Mouse (Mus musculus) megakaryocyte, embryonic 14.5 days (primary cell): ENCODE measurements around the gene Efhd2. TPM values are rescaled to one million over a fixed set of nuclear protein-coding genes. Genes with fewer than 3 reads are reported as not detected.

Source experiments
- H3K27me3 ChIP-seq: replicated peaks from 2 replicates; pipeline ENCODE3; 2012; ENCODE audit warnings: inconsistent platforms
- H3K36me3 ChIP-seq: replicated peaks from 2 replicates; pipeline ENCODE3; 2012; ENCODE audit warnings: low read length, inconsistent platforms, mixed read lengths
- H3K4me1 ChIP-seq: 2 replicates; pipeline ENCODE4 v1.6.1; 2012; ENCODE audit warnings: inconsistent platforms
- H3K4me3 ChIP-seq: replicated peaks from 2 replicates; pipeline ENCODE3; 2012; ENCODE audit warnings: moderate library complexity, mild to moderate bottlenecking, inconsistent platforms
- H3K9me3 ChIP-seq: 2 replicates; pipeline ENCODE4 v1.6.1; 2012; ENCODE audit warnings: inconsistent platforms
- FLI1 ChIP-seq: IDR thresholded peaks from 2 replicates; pipeline ENCODE4 v1.6.1; 2012; ENCODE audit warnings: low read length, inconsistent platforms, mixed read lengths
- GATA1 ChIP-seq: IDR thresholded peaks from 3 replicates; pipeline ENCODE4 v1.6.1; 2012; ENCODE audit warnings: mixed read lengths, low read length, inconsistent platforms, borderline replicate concordance
- polyA plus RNA-seq: library from polyadenylated mRNA; stranded (reverse); fragments of >175 nt; gene quantifications from 2 replicates; pipeline ENCODE4 v1.2.3, GENCODE M21; 2012; ENCODE audit warnings: low replicate concordance; ENCODE audit not compliant: insufficient read depth

Gene Efhd2
- 34.7 and 93.3 TPM in 2 replicates for polyA plus RNA-seq

- H3K4me1 ChIP-seq: peaks cover 54% of the 10 kb centered on the region
- peaks cover 30% of the 10 kb centered on the region for H3K36me3 ChIP-seq
- peaks cover 30% of the 10 kb centered on the region for H3K27me3 ChIP-seq
- peak within 1 kb of the TSS; percentile 95 for H3K4me3 ChIP-seq
- H3K9me3 ChIP-seq: no peaks in the 10 kb centered on the region
- TF ChIP-seq GATA1 (no peak), FLI1 (no peak; the same call in 1 of the 2 replicates)
These were observed at the start of gene Efhd2 for GRCm38 (mm10) chr4:141874601-141875460. Gene Efhd2, minus strand, starts transcription at chr4:141874920.

GRCm38 (mm10) chr4:141923961-141924360, 49.2 kb upstream of the Efhd2 start:
- no peaks in the 10 kb centered on the region for H3K36me3 ChIP-seq
- peaks cover 35% of the 10 kb centered on the region for H3K27me3 ChIP-seq
- no peak for TF ChIP-seq GATA1
- no peaks in the 10 kb centered on the region for H3K9me3 ChIP-seq
- no peak overlapping the region for H3K4me3 ChIP-seq
- H3K4me1 ChIP-seq: no peaks in the 10 kb centered on the region

DNA sequence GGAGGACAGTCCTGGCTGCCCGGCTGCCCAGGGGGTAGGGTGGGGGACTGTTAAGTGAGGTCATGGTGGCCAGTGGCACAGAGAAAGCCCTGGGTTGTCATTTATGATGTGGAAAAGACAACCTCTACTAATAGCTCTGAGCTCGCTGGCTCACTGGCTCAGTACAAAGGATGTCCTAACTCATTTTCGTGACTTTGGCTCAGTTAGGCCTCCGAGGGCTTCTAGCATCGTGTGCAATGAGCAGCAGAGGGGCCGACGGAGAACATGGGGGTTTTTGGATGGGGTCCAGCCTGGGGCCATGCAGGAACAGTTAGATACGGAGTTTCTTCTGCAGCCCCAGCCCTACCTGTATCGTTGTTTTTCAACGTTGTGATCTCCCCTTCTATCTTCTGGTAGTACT, 45.7 kb upstream of the Efhd2 start:
- TF ChIP-seq GATA1 (no peak), FLI1 (no peak)
- H3K4me1 ChIP-seq: no peaks in the 10 kb centered on the region
- H3K36me3 ChIP-seq: no peaks in the 10 kb centered on the region
- no peaks in the 10 kb centered on the region for H3K9me3 ChIP-seq
- H3K4me3 ChIP-seq: no peak overlapping the region
- H3K27me3 ChIP-seq: peaks cover 57% of the 10 kb centered on the region

GRCm38 (mm10) chr4:141917735-141918419, 43.2 kb upstream of the Efhd2 start:
- H3K9me3 ChIP-seq: no peaks in the 10 kb centered on the region
- no peak for TF ChIP-seq GATA1
- no peak for TF ChIP-seq FLI1
- no peaks in the 10 kb centered on the region for H3K4me1 ChIP-seq
- no peaks in the 10 kb centered on the region for H3K36me3 ChIP-seq
- H3K4me3 ChIP-seq: no peak overlapping the region
- peaks cover 66% of the 10 kb centered on the region for H3K27me3 ChIP-seq

DNA sequence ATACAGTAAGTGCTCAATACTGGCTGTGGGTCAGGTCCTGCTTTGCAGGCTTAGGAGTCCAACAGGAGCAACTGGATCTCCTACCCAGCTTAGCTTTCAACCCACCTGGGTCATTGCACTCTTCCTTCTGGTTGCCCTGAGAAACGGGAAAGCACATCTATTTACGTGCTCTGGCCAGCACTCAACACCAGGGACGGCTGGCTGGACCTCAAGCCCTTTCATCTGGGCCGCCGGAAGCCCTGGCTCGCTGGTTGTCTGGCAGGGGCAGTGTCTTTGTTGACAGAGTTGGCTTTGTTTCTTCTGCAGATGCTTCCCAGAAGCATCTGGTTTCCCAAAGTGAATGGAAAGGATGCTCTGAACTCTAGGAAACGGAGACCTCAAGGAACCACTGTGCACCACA, 39.3 kb upstream of the Efhd2 start:
- TF ChIP-seq FLI1 (no peak), GATA1 (no peak)
- H3K36me3 ChIP-seq: no peaks in the 10 kb centered on the region
- H3K27me3 ChIP-seq: peaks cover 70% of the 10 kb centered on the region

DNA sequence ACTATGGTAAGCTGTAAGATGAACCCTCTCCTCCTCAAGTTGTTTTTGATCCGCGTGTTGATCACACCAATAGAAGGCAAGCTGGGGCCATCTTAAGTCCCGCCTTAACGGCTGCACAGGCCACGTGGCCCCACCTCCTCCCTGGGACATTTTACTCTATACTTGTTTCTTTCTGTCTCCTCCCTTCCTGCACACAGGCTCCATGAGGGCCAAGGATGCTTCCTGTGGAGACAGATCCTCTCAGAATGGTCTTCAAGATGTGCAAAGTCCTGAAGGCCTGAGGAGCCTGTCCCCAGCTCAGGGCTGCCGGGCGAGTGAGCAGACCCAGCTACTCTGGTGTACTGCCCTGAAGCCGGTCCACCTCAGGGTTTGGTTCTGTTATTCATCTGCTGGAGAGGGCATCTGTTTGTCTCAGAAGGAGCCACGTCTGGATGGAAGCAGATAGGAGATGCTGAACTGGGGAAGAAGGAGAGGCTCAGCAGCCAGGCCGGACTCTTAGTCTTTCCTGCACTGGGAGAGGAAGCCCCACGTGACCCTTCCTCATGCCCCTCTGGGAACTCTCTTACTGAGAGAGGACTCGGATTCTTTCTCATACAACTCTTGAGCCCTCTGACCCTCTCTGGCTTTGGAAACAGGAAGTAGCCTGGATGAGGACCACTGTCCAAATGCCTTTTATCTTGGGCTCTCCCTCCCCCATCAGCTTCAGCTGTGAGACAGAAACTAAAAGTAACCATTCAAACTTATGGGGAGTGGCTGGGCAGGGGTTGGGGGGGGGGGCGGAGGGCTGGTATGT, 38.7 kb upstream of the Efhd2 start:
- Histone ChIP-seq H3K36me3 (no peaks in the 10 kb centered on the region), H3K4me1 (no peaks in the 10 kb centered on the region)
- TF ChIP-seq GATA1 (no peak), FLI1 (no peak)

More for the DNA sequence above, 39.3 kb upstream of the Efhd2 start:
- Histone ChIP-seq H3K9me3 (no peaks in the 10 kb centered on the region), H3K4me1 (no peaks in the 10 kb centered on the region), H3K4me3 (no peak overlapping the region)

GRCm38 (mm10) chr4:141904710-141905109, 30.0 kb upstream of the Efhd2 start:
- no peak for TF ChIP-seq FLI1
- TF ChIP-seq GATA1: no peak
- Histone ChIP-seq H3K27me3 (peaks cover 89% of the 10 kb centered on the region), H3K4me3 (peak overlapping the region; percentile 8), H3K9me3 (no peaks in the 10 kb centered on the region), H3K4me1 (no peaks in the 10 kb centered on the region), H3K36me3 (no peaks in the 10 kb centered on the region)

More for the DNA sequence above, 38.7 kb upstream of the Efhd2 start:
- Histone ChIP-seq H3K4me3 (no peak overlapping the region), H3K9me3 (no peaks in the 10 kb centered on the region), H3K27me3 (peaks cover 69% of the 10 kb centered on the region)

DNA sequence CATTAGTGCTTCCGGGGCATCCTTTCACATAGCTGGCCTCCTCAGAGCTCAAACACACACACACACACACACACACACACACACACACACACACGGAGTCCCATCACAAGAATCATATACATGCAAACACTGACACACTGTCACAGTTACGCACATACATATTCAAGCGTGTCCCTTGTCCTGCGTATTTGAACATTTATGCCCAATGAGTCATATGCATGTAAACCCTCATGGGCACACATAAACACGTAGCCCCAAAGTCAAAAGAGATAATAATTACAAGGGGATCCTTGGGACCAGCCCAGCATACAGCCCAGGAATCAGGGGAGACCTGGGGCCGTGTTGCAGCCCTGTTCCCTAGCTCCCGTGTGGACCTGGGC, 27.7 kb upstream of the Efhd2 start:
- H3K36me3 ChIP-seq: no peaks in the 10 kb centered on the region
- H3K4me1 ChIP-seq: no peaks in the 10 kb centered on the region
- TF ChIP-seq GATA1 (no peak), FLI1 (no peak)
- no peaks in the 10 kb centered on the region for H3K9me3 ChIP-seq
- no peak overlapping the region for H3K4me3 ChIP-seq
- H3K27me3 ChIP-seq: peaks cover 90% of the 10 kb centered on the region

DNA sequence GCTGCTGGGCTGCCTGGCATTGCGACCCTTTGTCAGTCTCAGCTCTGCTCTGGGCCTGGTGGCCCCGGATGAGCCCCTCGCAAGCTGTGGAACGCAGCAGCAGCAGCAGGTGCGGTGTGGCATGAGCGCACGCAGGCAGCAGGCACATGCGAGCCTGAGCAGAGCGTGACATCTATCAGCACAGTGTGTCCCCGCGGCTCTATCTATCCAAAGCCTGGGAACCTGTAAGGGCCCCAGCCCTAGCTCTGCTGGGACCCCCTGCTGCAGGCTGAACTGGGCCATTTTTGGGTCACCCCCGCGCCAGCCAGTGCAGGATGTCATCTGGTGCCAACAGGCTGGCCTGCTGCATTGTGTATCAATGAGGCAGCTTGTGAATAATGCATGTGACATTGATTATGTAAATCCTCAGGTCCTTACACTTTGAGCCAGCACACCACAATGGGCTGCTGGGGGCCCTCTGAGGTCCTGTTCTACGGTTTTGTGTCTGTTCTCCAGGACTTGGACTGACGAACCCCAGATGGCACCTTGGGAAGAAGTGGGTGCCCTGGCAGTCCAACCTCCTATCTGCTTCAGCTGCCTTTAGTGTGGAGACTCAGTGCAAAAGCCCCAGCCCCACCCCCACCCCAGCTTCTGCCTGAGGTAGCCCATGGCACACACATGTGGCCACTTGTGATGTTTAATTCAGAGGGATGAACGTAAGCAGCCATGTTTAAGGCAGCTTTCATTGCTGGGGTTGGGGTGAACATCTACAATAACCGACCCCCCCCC, 27.2 kb upstream of the Efhd2 start:
- Histone ChIP-seq H3K27me3 (peaks cover 89% of the 10 kb centered on the region), H3K4me1 (no peaks in the 10 kb centered on the region), H3K36me3 (no peaks in the 10 kb centered on the region), H3K9me3 (no peaks in the 10 kb centered on the region), H3K4me3 (no peak overlapping the region)
- no peak for TF ChIP-seq FLI1
- TF ChIP-seq GATA1: no peak
